Mouse (Mus musculus): ENCODE measurements around the gene Cpn2. TPM values are rescaled to one million over a fixed set of nuclear protein-coding genes. Genes with fewer than 3 reads are reported as not detected.
A peak's percentile ranks its signal among the peaks of the same experiment; 100 is the strongest.

Gene Cpn2
- polyA plus RNA-seq, 1 experiment = 0.01 TPM

- Histone ChIP-seq H3K36me3 (ENCODE audit: control insufficient read depth, insufficient read depth) (no peaks in the 10 kb centered on the region), H3K27me3 (ENCODE audit: control insufficient read depth, insufficient read depth, insufficient read length) (no peaks in the 10 kb centered on the region), H3K4me3 (ENCODE audit: insufficient read depth, poor library complexity, severe bottlenecking) (no peak overlapping the region), H3ac (ENCODE audit: control insufficient read depth, insufficient read length, low read depth) (no peak overlapping the region), H3K79me2 (ENCODE audit: control insufficient read depth, insufficient read depth) (no peaks in the 10 kb centered on the region), H3K79me3 (ENCODE audit: low read depth) (no peaks in the 10 kb centered on the region)
- TF ChIP-seq FOSL1 (IDR thresholded peaks at IDR 0.05; ENCODE audit: insufficient read depth, low read length, poor library complexity, severe bottlenecking) (no peak), USF1 (IDR thresholded peaks at IDR 0.05; ENCODE audit: low read depth) (no peak), CTCF (IDR thresholded peaks at IDR 0.05; ENCODE audit: control insufficient read depth, insufficient read depth, insufficient read length) (no peak), MAX (IDR thresholded peaks at IDR 0.05) (no peak), MYOG (IDR thresholded peaks at IDR 0.05; ENCODE audit: control insufficient read depth, extremely low read depth, insufficient read length) (no peak), MYOD1 (IDR thresholded peaks at IDR 0.05; ENCODE audit: control insufficient read depth, insufficient read length, low read depth) (no peak), CEBPB (IDR thresholded peaks at IDR 0.05; ENCODE audit: low read depth) (no peak)
These were observed 12.2 kb downstream of the Cpn2 start for GRCm38 (mm10) chr16:30255061-30255460.

- Histone ChIP-seq H3K4me3 (ENCODE audit: insufficient read depth, poor library complexity, severe bottlenecking) (no peak overlapping the region), H3K36me3 (ENCODE audit: control insufficient read depth, insufficient read depth) (no peaks in the 10 kb centered on the region), H3K79me3 (ENCODE audit: low read depth) (no peaks in the 10 kb centered on the region), H3ac (ENCODE audit: control insufficient read depth, insufficient read length, low read depth) (no peak overlapping the region), H3K79me2 (ENCODE audit: control insufficient read depth, insufficient read depth) (no peaks in the 10 kb centered on the region), H3K27me3 (ENCODE audit: control insufficient read depth, insufficient read depth, insufficient read length) (no peaks in the 10 kb centered on the region)
- TF ChIP-seq CTCF (IDR thresholded peaks at IDR 0.05; ENCODE audit: control insufficient read depth, insufficient read depth, insufficient read length) = no peak
- TF ChIP-seq FOSL1 (IDR thresholded peaks at IDR 0.05; ENCODE audit: insufficient read depth, low read length, poor library complexity, severe bottlenecking) = no peak
- no peak for TF ChIP-seq MAX (IDR thresholded peaks at IDR 0.05)
- no peak for TF ChIP-seq CEBPB (IDR thresholded peaks at IDR 0.05; ENCODE audit: low read depth)
- no peak for TF ChIP-seq MYOG (IDR thresholded peaks at IDR 0.05; ENCODE audit: control insufficient read depth, extremely low read depth, insufficient read length)
- TF ChIP-seq MYOD1 (IDR thresholded peaks at IDR 0.05; ENCODE audit: control insufficient read depth, insufficient read length, low read depth) = no peak
These were observed 13.4 kb downstream of the Cpn2 start for GRCm38 (mm10) chr16:30253900-30254299.

- Histone ChIP-seq H3K27me3 (ENCODE audit: control insufficient read depth, insufficient read depth, insufficient read length) (no peaks in the 10 kb centered on the region), H3K79me2 (ENCODE audit: control insufficient read depth, insufficient read depth) (no peaks in the 10 kb centered on the region), H3K36me3 (ENCODE audit: control insufficient read depth, insufficient read depth) (no peaks in the 10 kb centered on the region), H3K4me3 (ENCODE audit: insufficient read depth, poor library complexity, severe bottlenecking) (no peak overlapping the region), H3K79me3 (ENCODE audit: low read depth) (no peaks in the 10 kb centered on the region), H3ac (ENCODE audit: control insufficient read depth, insufficient read length, low read depth) (no peak overlapping the region)
- no peak for TF ChIP-seq CEBPB (IDR thresholded peaks at IDR 0.05; ENCODE audit: low read depth)
- TF ChIP-seq MYOG (IDR thresholded peaks at IDR 0.05; ENCODE audit: control insufficient read depth, extremely low read depth, insufficient read length) = no peak
These were observed 13.9 kb downstream of the Cpn2 start for GRCm38 (mm10) chr16:30253374-30253773.

GRCm38 (mm10) chr16:30252003-30252418, 15.3 kb downstream of the Cpn2 start:
- Histone ChIP-seq H3K27me3 (ENCODE audit: control insufficient read depth, insufficient read depth, insufficient read length) (no peaks in the 10 kb centered on the region), H3K79me2 (ENCODE audit: control insufficient read depth, insufficient read depth) (no peaks in the 10 kb centered on the region), H3K79me3 (ENCODE audit: low read depth) (no peaks in the 10 kb centered on the region), H3K4me3 (ENCODE audit: insufficient read depth, poor library complexity, severe bottlenecking) (no peak overlapping the region), H3ac (ENCODE audit: control insufficient read depth, insufficient read length, low read depth) (no peak overlapping the region), H3K36me3 (ENCODE audit: control insufficient read depth, insufficient read depth) (no peaks in the 10 kb centered on the region)
- no peak for TF ChIP-seq MAX (IDR thresholded peaks at IDR 0.05)
- TF ChIP-seq MYOG (IDR thresholded peaks at IDR 0.05; ENCODE audit: control insufficient read depth, extremely low read depth, insufficient read length) = no peak
- no peak for TF ChIP-seq CEBPB (IDR thresholded peaks at IDR 0.05; ENCODE audit: low read depth)
- peak; percentile 99 for TF ChIP-seq CTCF (IDR thresholded peaks at IDR 0.05; ENCODE audit: control insufficient read depth, insufficient read depth, insufficient read length)
- no peak for TF ChIP-seq FOSL1 (IDR thresholded peaks at IDR 0.05; ENCODE audit: insufficient read depth, low read length, poor library complexity, severe bottlenecking)
- no peak for TF ChIP-seq USF1 (IDR thresholded peaks at IDR 0.05; ENCODE audit: low read depth)
- TF ChIP-seq MYOD1 (IDR thresholded peaks at IDR 0.05; ENCODE audit: control insufficient read depth, insufficient read length, low read depth) = no peak

- Histone ChIP-seq H3K4me3 (ENCODE audit: insufficient read depth, poor library complexity, severe bottlenecking) (no peak overlapping the region), H3K36me3 (ENCODE audit: control insufficient read depth, insufficient read depth) (no peaks in the 10 kb centered on the region), H3K27me3 (ENCODE audit: control insufficient read depth, insufficient read depth, insufficient read length) (no peaks in the 10 kb centered on the region), H3K79me3 (ENCODE audit: low read depth) (no peaks in the 10 kb centered on the region), H3ac (ENCODE audit: control insufficient read depth, insufficient read length, low read depth) (no peak overlapping the region), H3K79me2 (ENCODE audit: control insufficient read depth, insufficient read depth) (no peaks in the 10 kb centered on the region)
- no peak for TF ChIP-seq MYOG (IDR thresholded peaks at IDR 0.05; ENCODE audit: control insufficient read depth, extremely low read depth, insufficient read length)
- TF ChIP-seq FOSL1 (IDR thresholded peaks at IDR 0.05; ENCODE audit: insufficient read depth, low read length, poor library complexity, severe bottlenecking) = no peak
- no peak for TF ChIP-seq CTCF (IDR thresholded peaks at IDR 0.05; ENCODE audit: control insufficient read depth, insufficient read depth, insufficient read length)
- TF ChIP-seq MAX (IDR thresholded peaks at IDR 0.05) = no peak
- TF ChIP-seq CEBPB (IDR thresholded peaks at IDR 0.05; ENCODE audit: low read depth) = no peak
- TF ChIP-seq USF1 (IDR thresholded peaks at IDR 0.05; ENCODE audit: low read depth) = no peak
- TF ChIP-seq MYOD1 (IDR thresholded peaks at IDR 0.05; ENCODE audit: control insufficient read depth, insufficient read length, low read depth) = no peak
These were observed 23.1 kb downstream of the Cpn2 start for GRCm38 (mm10) chr16:30244037-30244700.

GRCm38 (mm10) chr16:30241623-30242022, 25.7 kb downstream of the Cpn2 start:
- TF ChIP-seq MYOG (IDR thresholded peaks at IDR 0.05; ENCODE audit: control insufficient read depth, extremely low read depth, insufficient read length) (no peak), CTCF (IDR thresholded peaks at IDR 0.05; ENCODE audit: control insufficient read depth, insufficient read depth, insufficient read length) (no peak), FOSL1 (IDR thresholded peaks at IDR 0.05; ENCODE audit: insufficient read depth, low read length, poor library complexity, severe bottlenecking) (no peak), MAX (IDR thresholded peaks at IDR 0.05) (no peak), CEBPB (IDR thresholded peaks at IDR 0.05; ENCODE audit: low read depth) (no peak), MYOD1 (IDR thresholded peaks at IDR 0.05; ENCODE audit: control insufficient read depth, insufficient read length, low read depth) (no peak), USF1 (IDR thresholded peaks at IDR 0.05; ENCODE audit: low read depth) (no peak)
- no peak overlapping the region for H3ac ChIP-seq (ENCODE audit: control insufficient read depth, insufficient read length, low read depth)
- no peak overlapping the region for H3K4me3 ChIP-seq (ENCODE audit: insufficient read depth, poor library complexity, severe bottlenecking)
- H3K79me2 ChIP-seq (ENCODE audit: control insufficient read depth, insufficient read depth) = no peaks in the 10 kb centered on the region
- no peaks in the 10 kb centered on the region for H3K36me3 ChIP-seq (ENCODE audit: control insufficient read depth, insufficient read depth)
- no peaks in the 10 kb centered on the region for H3K79me3 ChIP-seq (ENCODE audit: low read depth)
- H3K27me3 ChIP-seq (ENCODE audit: control insufficient read depth, insufficient read depth, insufficient read length) = no peaks in the 10 kb centered on the region
